Mouse (Mus musculus) limb, embryonic 14.5 days (tissue): ENCODE data around the gene Nmt1. TPM values are rescaled to one million over a fixed set of nuclear protein-coding genes. Genes with fewer than 3 reads are reported as not detected.

Source experiments
- ATAC-seq: fragments of 200-750 bp; cut with Nextera tagmentation; 2 replicates; pipeline ENCODE4 v1.8.0; 2017; ENCODE audit warnings: low read depth, moderate number of reproducible peaks, moderate TSS enrichment; ENCODE audit not compliant: low FRiP score
- DNase-seq: peaks from one replicate; pipeline ENCODE4 v3.0.0-alpha.2; 2015; ENCODE audit warnings: low spot score
- H3K27ac ChIP-seq: fragments of 300-500 bp; sonication (generic); replicated peaks from 2 replicates; pipeline ENCODE4 v1.5.1; 2014; ENCODE audit warnings: low read depth, mild to moderate bottlenecking, low read length, moderate library complexity, mixed read lengths
- H3K27me3 ChIP-seq: fragments of 300-500 bp; sonication (generic); 2 replicates; pipeline ENCODE4 v1.6.1; 2014; ENCODE audit warnings: low read length, mixed read lengths; ENCODE audit not compliant: control insufficient read depth, insufficient read depth
- H3K36me3 ChIP-seq: fragments of 300-500 bp; sonication (generic); 2 replicates; pipeline ENCODE4 v1.6.1; 2014; ENCODE audit warnings: mild to moderate bottlenecking, low read length, moderate library complexity, mixed read lengths; ENCODE audit not compliant: control insufficient read depth, insufficient read depth
- H3K4me1 ChIP-seq: fragments of 300-500 bp; sonication (generic); 2 replicates; pipeline ENCODE4 v1.6.1; 2014; ENCODE audit warnings: antibody characterized with exemption, low read length, mixed read lengths; ENCODE audit not compliant: control insufficient read depth, insufficient read depth
- H3K4me2 ChIP-seq: fragments of 300-500 bp; sonication (generic); replicated peaks from 2 replicates; pipeline ENCODE4 v1.6.1; 2014; ENCODE audit warnings: low read depth, mild to moderate bottlenecking, low read length, moderate library complexity; ENCODE audit not compliant: severe bottlenecking
- H3K4me3 ChIP-seq: fragments of 300-500 bp; sonication (generic); replicated peaks from 2 replicates; pipeline ENCODE4 v1.5.1; 2014; ENCODE audit warnings: low read length
- H3K9ac ChIP-seq: fragments of 300-500 bp; sonication (generic); 2 replicates; pipeline ENCODE4 v1.6.1; 2014; ENCODE audit warnings: mild to moderate bottlenecking, low read depth, low read length, moderate library complexity; ENCODE audit not compliant: severe bottlenecking
- H3K9me3 ChIP-seq: fragments of 300-500 bp; sonication (generic); 2 replicates; pipeline ENCODE4 v1.6.1; 2016; ENCODE audit warnings: low read length; ENCODE audit not compliant: control insufficient read depth
- POLR2A ChIP-seq: fragments of 200-500 bp; IDR thresholded peaks from 2 replicates; pipeline ENCODE4 v1.8.0; 2012; ENCODE audit warnings: inconsistent platforms, mild to moderate bottlenecking, moderate library complexity, borderline replicate concordance; ENCODE audit not compliant: insufficient read depth, insufficient read length; ENCODE audit errors: extremely low read depth
- WGBS: fragments of 180-500 bp; shearing (Covaris S2); extraction: QIAGEN DNeasy Blood & Tissue Kit; methylation state at CpG from one replicate; pipeline ENCODE4 v1.1.7; 2014; 5-methylcytosine and 5-hydroxymethylcytosine counted together
- polyA plus RNA-seq, 2 experiments: library from polyadenylated mRNA; depleted of rRNA in 1 of 2; stranded (reverse) in 1 of 2; unstranded in 1 of 2; fragments of >200 nt; fragmentation: Nextera tagmentation in 1 of 2; extraction: Ambion mirVana in 1 of 2; gene quantifications; 2 replicates each; pipeline versions ENCODE4 v1.2.1 to v1.2.3; 2012 to 2014

The Nmt1 gene
- polyA plus RNA-seq, 2 experiments = 45.9 to 50.2 TPM

GRCm38 (mm10) chr11:102999317-102999970 lies 28.5 kb upstream of the Nmt1 start:
- Histone ChIP-seq H3K4me2 (no peak overlapping the region), H3K27me3 (no peaks in the 10 kb centered on the region), H3K4me1 (no peaks in the 10 kb centered on the region), H3K9me3 (no peaks in the 10 kb centered on the region), H3K36me3 (peaks cover 65% of the 10 kb centered on the region), H3K4me3 (no peak overlapping the region), H3K27ac (no peak overlapping the region), H3K9ac (no peak overlapping the region)
- no peak for TF ChIP-seq POLR2A
- ATAC-seq (no peak), DNase-seq (no peak)
- 86% methylated on average over 14 of the region's 14 CpGs for WGBS

- no peak for ATAC-seq
- Histone ChIP-seq H3K9ac (no peak overlapping the region), H3K27ac (no peak overlapping the region), H3K4me3 (no peak overlapping the region), H3K36me3 (peaks cover 58% of the 10 kb centered on the region), H3K4me1 (no peaks in the 10 kb centered on the region), H3K27me3 (no peaks in the 10 kb centered on the region), H3K9me3 (no peaks in the 10 kb centered on the region), H3K4me2 (no peak overlapping the region)
- 79% methylated on average over 16 of the region's 16 CpGs for WGBS
- no peak for DNase-seq
- no peak for TF ChIP-seq POLR2A
These were observed 27.9 kb upstream of the Nmt1 start for GRCm38 (mm10) chr11:103000111-103000510.

DNA sequence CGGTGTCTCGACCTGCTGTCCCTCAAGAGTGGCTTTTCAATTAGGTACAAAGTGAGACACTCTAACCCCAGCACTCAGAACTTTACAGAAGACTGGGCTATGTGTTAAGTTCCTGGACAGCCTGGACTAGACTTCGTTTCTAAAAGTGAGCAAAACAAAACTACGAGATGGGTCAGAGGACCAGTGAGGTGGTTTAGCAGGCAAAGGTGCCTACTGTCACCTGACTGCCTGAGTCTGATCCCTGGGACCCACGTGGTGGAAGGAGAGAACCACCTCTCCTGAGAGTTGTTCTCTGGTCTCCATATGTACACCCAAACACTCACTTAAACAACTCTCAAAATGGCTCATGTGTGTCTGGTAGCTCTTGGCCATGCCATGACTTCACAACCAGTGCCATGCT lies 26.9 kb upstream of the Nmt1 start:
- no peak overlapping the region for H3K27ac ChIP-seq
- H3K9ac ChIP-seq = no peak overlapping the region
- H3K4me3 ChIP-seq = no peak overlapping the region
- no peak overlapping the region for H3K4me2 ChIP-seq
- no peak for DNase-seq
- H3K9me3 ChIP-seq = no peaks in the 10 kb centered on the region
- H3K4me1 ChIP-seq = 0 out of 2 replicates have a peak, but pooled peaks cover 3% of the 10 kb centered on the region
- 73% methylated on average over 5 of the region's 5 CpGs for WGBS
- no peaks in the 10 kb centered on the region for H3K27me3 ChIP-seq
- peaks cover 49% of the 10 kb centered on the region for H3K36me3 ChIP-seq
- no peak for TF ChIP-seq POLR2A
- ATAC-seq = no peak

DNA sequence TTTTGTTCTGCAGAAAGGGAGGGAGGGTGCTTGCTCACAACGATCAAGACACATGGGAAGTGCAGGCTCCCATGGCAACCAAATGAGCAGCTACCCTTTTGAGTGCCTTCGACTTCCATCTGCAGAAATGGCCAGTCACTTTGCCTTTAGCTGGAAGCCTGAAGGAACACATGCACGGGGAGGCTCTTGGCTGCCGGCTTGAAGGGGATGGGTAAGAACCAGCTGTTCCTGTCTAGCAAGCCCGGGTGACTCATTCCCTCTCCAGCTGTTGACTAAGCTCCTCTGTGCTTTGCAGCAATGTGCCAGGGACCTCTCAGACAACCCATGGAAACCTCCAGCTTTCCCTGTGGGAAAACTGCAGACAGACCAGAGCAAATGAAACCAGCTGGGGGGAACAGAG lies 24.8 kb upstream of the Nmt1 start:
- ATAC-seq = peak; percentile 89
- Histone ChIP-seq H3K4me3 (no peak overlapping the region), H3K27me3 (no peaks in the 10 kb centered on the region), H3K4me1 (0 out of 2 replicates have a peak, but pooled peaks cover 3% of the 10 kb centered on the region), H3K9ac (no peak overlapping the region), H3K4me2 (no peak overlapping the region), H3K36me3 (peaks cover 42% of the 10 kb centered on the region), H3K9me3 (no peaks in the 10 kb centered on the region), H3K27ac (peak overlapping the region; percentile 33; the same call in 1 of the 2 replicates)
- peak; percentile 86 for DNase-seq
- 42% methylated on average over 5 of the region's 5 CpGs for WGBS
- no peak for TF ChIP-seq POLR2A

GRCm38 (mm10) chr11:103004852-103005251 lies 23.1 kb upstream of the Nmt1 start:
- TF ChIP-seq POLR2A = no peak
- Histone ChIP-seq H3K9ac (no peak overlapping the region), H3K27me3 (no peaks in the 10 kb centered on the region), H3K36me3 (peaks cover 30% of the 10 kb centered on the region), H3K27ac (no peak overlapping the region), H3K4me2 (no peak overlapping the region), H3K9me3 (no peaks in the 10 kb centered on the region), H3K4me3 (no peak overlapping the region), H3K4me1 (0 out of 2 replicates have a peak, but pooled peaks cover 3% of the 10 kb centered on the region)
- no peak for DNase-seq
- 100% methylated on average over 1 of the region's 1 CpGs for WGBS
- no peak for ATAC-seq
